Mouse (Mus musculus): ENCODE results near the gene Scgb2b21. TPM values are rescaled to one million over a fixed set of nuclear protein-coding genes. Genes with fewer than 3 reads are reported as not detected.
"Not testable (repeated sequence)": the region's sequence is repeated elsewhere in the genome, so short reads cannot be mapped to it uniquely, and the experiment has no call there.

Gene Scgb2b21
- not detected in 2 replicates for polyA plus RNA-seq (2016; fragmentation: Nextera tagmentation; extraction: Ambion mirVana)

GRCm38 (mm10) chr7:33520358-33520757 lies at the start of gene Scgb2b21:
Gene Scgb2b21 (minus strand): TSS chr7:33520458.
- H3K27me3 ChIP-seq, result no peaks in the 10 kb centered on the region
- H3K4me2 ChIP-seq (replicated peaks), result no peak within 1 kb of the TSS
- ATAC-seq (ENCODE audit: insufficient number of reproducible peaks, insufficient read depth, low FRiP score, low TSS enrichment), result no peak
- no peak within 1 kb of the TSS for H3K27ac ChIP-seq
- H3K9me3 ChIP-seq, result peaks cover 33% of the 10 kb centered on the region
- no peaks in the 10 kb centered on the region for H3K36me3 ChIP-seq
- H3K4me3 ChIP-seq, result no peak within 1 kb of the TSS
- H3K9ac ChIP-seq, result no peak within 1 kb of the TSS
- H3K4me1 ChIP-seq, result no peaks in the 10 kb centered on the region

DNA sequence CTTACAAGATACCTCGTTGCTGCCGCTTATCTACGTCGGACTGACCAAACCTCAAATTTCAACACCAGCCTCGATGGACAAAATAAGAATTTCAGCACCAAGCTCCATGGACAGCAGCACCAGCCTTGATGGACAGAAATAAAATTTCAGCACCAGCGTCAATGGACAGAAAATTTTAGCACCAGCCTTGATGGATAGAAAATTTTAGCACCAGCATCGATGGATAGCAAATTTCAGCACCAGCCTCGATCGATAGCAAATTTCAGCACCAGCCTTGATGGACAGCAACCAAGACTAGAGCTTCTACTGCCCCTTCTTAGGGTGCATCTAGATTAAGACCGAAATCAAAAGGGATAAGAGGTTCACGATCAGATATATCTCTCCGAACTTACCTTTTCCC lies 23.2 kb upstream of the Scgb2b21 start:
- H3K9ac ChIP-seq; H3K9me3 ChIP-seq; H3K4me1 ChIP-seq; H3K4me2 ChIP-seq (replicated peaks); H3K36me3 ChIP-seq; ATAC-seq (ENCODE audit: insufficient number of reproducible peaks, insufficient read depth, low FRiP score, low TSS enrichment); H3K27ac ChIP-seq; H3K4me3 ChIP-seq; H3K27me3 ChIP-seq: not testable (repeated sequence)
- 88% methylated on average over 12 of the region's 12 CpGs for WGBS

Other genes with a start within 250 kb of the Scgb2b21 start
- not detected in 2 replicates for gene Scgb2b19, start 240.1 kb downstream of the Scgb2b21 start, polyA plus RNA-seq (2016; fragmentation: Nextera tagmentation; extraction: Ambion mirVana)
- not detected in 2 replicates for gene Scgb1b19, start 233.2 kb downstream of the Scgb2b21 start, polyA plus RNA-seq (2016; fragmentation: Nextera tagmentation; extraction: Ambion mirVana)
- not detected in 2 replicates for gene Scgb2b20, start 154.1 kb downstream of the Scgb2b21 start, polyA plus RNA-seq (2016; fragmentation: Nextera tagmentation; extraction: Ambion mirVana)
- gene Scgb1b20, start 147.2 kb downstream of the Scgb2b21 start, polyA plus RNA-seq (2016; fragmentation: Nextera tagmentation; extraction: Ambion mirVana), result not detected in 2 replicates
- gene Scgb2b24, start 218.9 kb upstream of the Scgb2b21 start, polyA plus RNA-seq (2016; fragmentation: Nextera tagmentation; extraction: Ambion mirVana), result not detected in 2 replicates
- not detected in 2 replicates for gene Scgb1b24, start 223.3 kb upstream of the Scgb2b21 start, polyA plus RNA-seq (2016; fragmentation: Nextera tagmentation; extraction: Ambion mirVana)